Mouse (Mus musculus): ENCODE data around the gene Blmh. TPM values are rescaled to one million over a fixed set of nuclear protein-coding genes. Genes with fewer than 3 reads are reported as not detected.
A peak's percentile ranks its signal among the peaks of the same experiment; 100 is the strongest.

Blmh gene
- total and polyA plus RNA-seq, 3 experiments, result 111 to 116 TPM; not detected in 1

- Histone ChIP-seq H3K79me2 (ENCODE audit: control insufficient read depth, insufficient read depth, low read length, poor library complexity) (no peaks in the 10 kb centered on the region), H3K36me3 (ENCODE audit: control insufficient read depth in 1 of 2, insufficient read depth in 2 of 2, low read length in 2 of 2) (0 out of 4 replicates have a peak, but pooled peaks cover 0 to 3% of the 10 kb centered on the region in 2 experiments), H3K9ac (ENCODE audit: control insufficient read depth, low read depth, low read length, poor library complexity, severe bottlenecking) (no peak overlapping the region), H3K9me3 (replicated peaks; ENCODE audit: insufficient read depth, low read length) (no peaks in the 10 kb centered on the region), H3K27me3 (ENCODE audit: control insufficient read depth in 1 of 2, insufficient read depth in 2 of 2, low read length in 2 of 2) (peaks cover 5 to 19% of the 10 kb centered on the region in 2 experiments), H3K4me3 (ENCODE audit: control insufficient read depth in 1 of 2, insufficient read depth in 1 of 2, low read depth in 2 of 2, low read length in 2 of 2) (no peak overlapping the region), H3K27ac (ENCODE audit: control insufficient read depth, low read depth, low read length) (no peak overlapping the region), H3K4me1 (ENCODE audit: control insufficient read depth in 1 of 2, insufficient read depth in 2 of 2, low read length in 2 of 2) (peaks cover 0 to 5% of the 10 kb centered on the region in 2 experiments; a peak in 1 of 4 replicates)
- no peak for TF ChIP-seq NRF1 (IDR thresholded peaks at IDR 0.05; ENCODE audit: insufficient read depth, low read depth, low read length, poor library complexity, severe bottlenecking)
- TF ChIP-seq ELF1 (IDR thresholded peaks at IDR 0.05; ENCODE audit: low read depth, low read length), result no peak
- no peak for TF ChIP-seq POLR2AphosphoS5 (IDR thresholded peaks at IDR 0.05; ENCODE audit: borderline replicate concordance, low read depth, low read length)
- TF ChIP-seq HCFC1 (IDR thresholded peaks at IDR 0.05; ENCODE audit: low read depth, low read length), result no peak
- no peak for TF ChIP-seq MAX (IDR thresholded peaks at IDR 0.05; ENCODE audit: low read length)
- TF ChIP-seq ZNF384 (IDR thresholded peaks at IDR 0.05; ENCODE audit: low read depth, low read length), result no peak
- TF ChIP-seq UBTF (IDR thresholded peaks at IDR 0.05; ENCODE audit: borderline replicate concordance, insufficient read depth, low read depth, low read length), result no peak
- TF ChIP-seq TBP (IDR thresholded peaks at IDR 0.05; ENCODE audit: low read depth, low read length), result no peak
- no peak for TF ChIP-seq EP300 (IDR thresholded peaks at IDR 0.05; ENCODE audit: low read depth in 1 of 2, low read length in 2 of 2)
- TF ChIP-seq CHD1 (IDR thresholded peaks at IDR 0.05; ENCODE audit: low read depth, low read length), result no peak
- no peak for TF ChIP-seq POLR2A (IDR thresholded peaks at IDR 0.05; ENCODE audit: control insufficient read depth in 1 of 2, insufficient read depth in 1 of 2, low read depth in 1 of 2, low read length in 2 of 2, poor library complexity in 1 of 2)
- TF ChIP-seq MAFK (IDR thresholded peaks at IDR 0.05; ENCODE audit: borderline replicate concordance, low read depth, low read length), result no peak
- no peak for TF ChIP-seq MEF2A (IDR thresholded peaks at IDR 0.05; ENCODE audit: extremely low read depth, insufficient replicate concordance, low read depth, low read length, poor library complexity, severe bottlenecking)
- no peak for TF ChIP-seq KAT2A (conservative IDR thresholded peaks at IDR 0.05; ENCODE audit: low read depth, low read length)
- no peak for DNase-seq (ENCODE audit: low read depth, low spot score)
These were observed 93.4 kb downstream of the Blmh start for GRCm38 (mm10) chr11:77018046-77018445.

DNA sequence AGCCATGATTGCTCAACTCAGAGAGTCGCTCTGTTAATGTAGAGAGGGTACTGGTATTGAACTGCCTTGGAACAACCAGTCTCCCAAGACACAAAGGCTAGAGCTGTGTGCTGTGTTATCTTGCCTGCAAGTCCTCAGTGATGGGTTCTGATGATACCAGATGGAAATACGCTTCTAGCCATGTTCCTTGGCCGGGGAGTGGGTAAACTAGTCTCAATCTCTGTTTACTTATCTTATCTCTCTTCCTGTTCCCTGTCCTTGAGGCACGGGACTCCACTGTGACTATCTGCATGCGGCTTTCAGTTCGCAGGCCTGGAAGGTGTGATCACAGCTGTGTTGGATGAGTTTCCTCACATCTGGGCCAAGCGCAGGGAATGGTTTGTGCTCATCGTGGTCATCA lies 94.9 kb downstream of the Blmh start:
- peak; percentile 33 for DNase-seq (ENCODE audit: low read depth, low spot score)
- peak; percentile 72 for TF ChIP-seq TCF12 (IDR thresholded peaks at IDR 0.05; ENCODE audit: low read depth, low read length)
- TF ChIP-seq ETS1 (IDR thresholded peaks at IDR 0.05; ENCODE audit: low read depth, low read length), result peak; percentile 62
- peak; percentile 28; the same call in 1 of the 2 replicates for TF ChIP-seq SIN3A (IDR thresholded peaks at IDR 0.05; ENCODE audit: low read length)
- TF ChIP-seq MYC (IDR thresholded peaks at IDR 0.05; ENCODE audit: low read depth, low read length), result peak; percentile 55; the same call in 1 of the 2 replicates
- no peak for TF ChIP-seq ZNF384 (IDR thresholded peaks at IDR 0.05; ENCODE audit: low read depth, low read length)
- no peak for TF ChIP-seq TBP (IDR thresholded peaks at IDR 0.05; ENCODE audit: low read depth, low read length)
- peak; percentile 54 to 70; a peak in 3 of 4 replicates for TF ChIP-seq EP300 (IDR thresholded peaks at IDR 0.05; ENCODE audit: low read depth in 1 of 2, low read length in 2 of 2)
- TF ChIP-seq NRF1 (IDR thresholded peaks at IDR 0.05; ENCODE audit: insufficient read depth, low read depth, low read length, poor library complexity, severe bottlenecking), result no peak
- peak; percentile 88 for TF ChIP-seq GATA1 (IDR thresholded peaks at IDR 0.05; ENCODE audit: low read depth, low read length)
- TF ChIP-seq POLR2AphosphoS5 (IDR thresholded peaks at IDR 0.05; ENCODE audit: borderline replicate concordance, low read depth, low read length), result no peak
- no peak for TF ChIP-seq USF1 (IDR thresholded peaks at IDR 0.05; ENCODE audit: low read depth, low read length)
- peak; percentile 93 for TF ChIP-seq RCOR1 (IDR thresholded peaks at IDR 0.05; ENCODE audit: low read depth, low read length)
- TF ChIP-seq BHLHE40 (IDR thresholded peaks at IDR 0.05; ENCODE audit: borderline replicate concordance, low read depth, low read length), result peak; percentile 99
- peak; percentile 41; the same call in 1 of the 2 replicates for TF ChIP-seq MXI1 (IDR thresholded peaks at IDR 0.05; ENCODE audit: low read depth, low read length)
- H3K79me2 ChIP-seq (ENCODE audit: control insufficient read depth, insufficient read depth, low read length, poor library complexity), result no peaks in the 10 kb centered on the region
- 0 out of 4 replicates have a peak, but pooled peaks cover 0 to 3% of the 10 kb centered on the region in 2 experiments for H3K36me3 ChIP-seq (ENCODE audit: control insufficient read depth in 1 of 2, insufficient read depth in 2 of 2, low read length in 2 of 2)
- H3K9me3 ChIP-seq (replicated peaks; ENCODE audit: insufficient read depth, low read length), result no peaks in the 10 kb centered on the region
- peaks cover 0 to 5% of the 10 kb centered on the region in 2 experiments; a peak in 1 of 4 replicates for H3K4me1 ChIP-seq (ENCODE audit: control insufficient read depth in 1 of 2, insufficient read depth in 2 of 2, low read length in 2 of 2)
- H3K4me3 ChIP-seq (ENCODE audit: control insufficient read depth in 1 of 2, insufficient read depth in 1 of 2, low read depth in 2 of 2, low read length in 2 of 2), result no peak overlapping the region
- no peak overlapping the region for H3K9ac ChIP-seq (ENCODE audit: control insufficient read depth, low read depth, low read length, poor library complexity, severe bottlenecking)
- no peak overlapping the region for H3K27ac ChIP-seq (ENCODE audit: control insufficient read depth, low read depth, low read length)
- H3K27me3 ChIP-seq (ENCODE audit: control insufficient read depth in 1 of 2, insufficient read depth in 2 of 2, low read length in 2 of 2), result peaks cover 5 to 16% of the 10 kb centered on the region in 2 experiments
